Mouse (Mus musculus) myocyte (in vitro differentiated cells): ENCODE results near the gene Irgm2. TPM values are rescaled to one million over a fixed set of nuclear protein-coding genes. Genes with fewer than 3 reads are reported as not detected.
A peak's percentile ranks its signal among the peaks of the same experiment; 100 is the strongest.
"Not testable (repeated sequence)": the region's sequence is repeated elsewhere in the genome, so short reads cannot be mapped to it uniquely, and the experiment has no call there.

Experiments
- H3K27me3 ChIP-seq: one replicate; pipeline ENCODE4 v1.6.1; 2011; ENCODE audit not compliant: control insufficient read depth, insufficient read depth, insufficient read length
- H3K36me3 ChIP-seq: one replicate; pipeline ENCODE4 v1.6.1; 2011; ENCODE audit not compliant: control insufficient read depth, insufficient read depth
- H3K4me2 ChIP-seq: one replicate; pipeline ENCODE4 v1.6.1; 2011; ENCODE audit warnings: low read depth, control low read depth
- H3K4me3 ChIP-seq: one replicate; pipeline ENCODE4 v1.5.1; 2011; ENCODE audit warnings: mild to moderate bottlenecking, control low read depth, moderate library complexity
- H3K79me2 ChIP-seq: one replicate; pipeline ENCODE4 v1.6.1; 2011; ENCODE audit not compliant: control insufficient read depth, insufficient read depth
- H3ac ChIP-seq: one replicate; pipeline ENCODE4 v1.6.1; 2011; ENCODE audit not compliant: control insufficient read depth, insufficient read length
- CEBPB ChIP-seq: IDR thresholded peaks from 2 replicates; pipeline ENCODE4 v1.6.1; 2011; ENCODE audit warnings: mild to moderate bottlenecking, moderate library complexity; ENCODE audit not compliant: poor library complexity, insufficient read depth, severe bottlenecking
- E2F4 ChIP-seq: IDR thresholded peaks from one replicate; pipeline ENCODE4 v1.6.1; 2011; ENCODE audit warnings: mild to moderate bottlenecking, control low read depth, moderate library complexity; ENCODE audit not compliant: insufficient read depth
- MAX ChIP-seq: IDR thresholded peaks from one replicate; pipeline ENCODE4 v1.6.1; 2011; ENCODE audit warnings: low read depth, mild to moderate bottlenecking, control low read depth
- MYOD1 ChIP-seq, 3 experiments: IDR thresholded peaks; one replicate each; pipeline ENCODE4 v1.6.1; 2011; ENCODE audit warnings: control low read depth in 2 of 3, low read depth in 2 of 3, mild to moderate bottlenecking in 2 of 3, moderate library complexity in 1 of 3; ENCODE audit not compliant: insufficient read length in 2 of 3, control insufficient read depth in 1 of 3
- MYOG ChIP-seq, 3 experiments: IDR thresholded peaks; one replicate each; pipeline ENCODE4 v1.6.1; 2011; ENCODE audit warnings: control low read depth in 2 of 3, low read depth in 2 of 3, mild to moderate bottlenecking in 2 of 3; ENCODE audit not compliant: insufficient read length in 2 of 3, control insufficient read depth in 1 of 3, insufficient read depth in 1 of 3
- POLR2A ChIP-seq: IDR thresholded peaks from one replicate; pipeline ENCODE4 v1.6.1; 2011; ENCODE audit warnings: low read depth, mild to moderate bottlenecking, control low read depth, moderate library complexity; ENCODE audit not compliant: insufficient read length
- POLR2AphosphoS2 ChIP-seq: IDR thresholded peaks from one replicate; pipeline ENCODE4 v1.6.1; 2011; ENCODE audit warnings: low read depth, control low read depth; ENCODE audit not compliant: insufficient read length
- REST ChIP-seq: IDR thresholded peaks from one replicate; pipeline ENCODE4 v1.6.1; 2011; ENCODE audit warnings: mild to moderate bottlenecking, control low read depth, moderate library complexity; ENCODE audit not compliant: insufficient read depth, insufficient read length
- SRF ChIP-seq: IDR thresholded peaks from one replicate; pipeline ENCODE4 v1.6.1; 2011; ENCODE audit warnings: low read depth; ENCODE audit not compliant: control insufficient read depth, insufficient read length
- TCF12 ChIP-seq: IDR thresholded peaks from one replicate; pipeline ENCODE4 v1.6.1; 2011; ENCODE audit warnings: mild to moderate bottlenecking, control low read depth; ENCODE audit not compliant: poor library complexity, insufficient read depth, severe bottlenecking
- TCF3 ChIP-seq: IDR thresholded peaks from one replicate; pipeline ENCODE4 v1.6.1; 2011; ENCODE audit warnings: low read depth, control low read depth; ENCODE audit not compliant: insufficient read length
- USF1 ChIP-seq: IDR thresholded peaks from one replicate; pipeline ENCODE4 v1.6.1; 2011; ENCODE audit warnings: low read depth, mild to moderate bottlenecking, control low read depth, moderate library complexity
- polyA plus RNA-seq: library from polyadenylated mRNA; unstranded; fragments of >200 nt; fragmentation: generic; extraction: Trizol; gene quantifications from one replicate; pipeline ENCODE4 v1.2.1, GENCODE M21; 2012; ENCODE audit warnings: missing spikeins

Irgm2 gene
- polyA plus RNA-seq, 1 experiment: 0.77 TPM

GRCm38 (mm10) chr11:58211062-58211681 lies 11.8 kb downstream of the Irgm2 start:
- TF ChIP-seq USF1 (peak; percentile 79), POLR2AphosphoS2 (no peak), REST (no peak), MAX (no peak), MYOG (IDR thresholded peaks at IDR 0.05; ENCODE audit: control insufficient read depth in 1 of 3, insufficient read depth in 1 of 3, insufficient read length in 2 of 3, low read depth in 2 of 3) (peak in 2 of 3 experiments; percentile 87 to 90), TCF3 (peak; percentile 63), CEBPB (no peak), E2F4 (no peak), POLR2A (no peak), MYOD1 (IDR thresholded peaks at IDR 0.05; ENCODE audit: control insufficient read depth in 1 of 3, insufficient read length in 2 of 3, low read depth in 2 of 3) (peak; percentile 33 to 85 (median 55)), TCF12 (peak; percentile 63), SRF (no peak)
- Histone ChIP-seq H3K79me2 (no peaks in the 10 kb centered on the region), H3K27me3 (no peaks in the 10 kb centered on the region), H3K4me3 (no peak overlapping the region), H3K36me3 (no peaks in the 10 kb centered on the region), H3K4me2 (peak overlapping the region; percentile 58), H3ac (no peak overlapping the region)

- no peak for TF ChIP-seq SRF
- no peak for TF ChIP-seq MYOD1 (IDR thresholded peaks at IDR 0.05; ENCODE audit: control insufficient read depth in 1 of 3, insufficient read length in 2 of 3, low read depth in 2 of 3)
- TF ChIP-seq E2F4: no peak
- no peak for TF ChIP-seq TCF12
- no peak for TF ChIP-seq POLR2A
- TF ChIP-seq TCF3: no peak
- TF ChIP-seq POLR2AphosphoS2: no peak
- TF ChIP-seq USF1: no peak
- TF ChIP-seq CEBPB: no peak
- no peak for TF ChIP-seq REST
- Histone ChIP-seq H3K79me2 (no peaks in the 10 kb centered on the region), H3ac (no peak overlapping the region), H3K27me3 (no peaks in the 10 kb centered on the region), H3K4me2 (peak overlapping the region; percentile 58), H3K4me3 (no peak overlapping the region), H3K36me3 (no peaks in the 10 kb centered on the region)
Observed at GRCm38 (mm10) chr11:58211682-58212067, 12.3 kb downstream of the Irgm2 start.

GRCm38 (mm10) chr11:58213673-58214342 lies 14.4 kb downstream of the Irgm2 start:
- H3K4me2 ChIP-seq: peak overlapping the region; percentile 69

GRCm38 (mm10) chr11:58214391-58215048 lies 15.1 kb downstream of the Irgm2 start:
- Histone ChIP-seq H3K79me2 (no peaks in the 10 kb centered on the region), H3K4me3 (no peak overlapping the region), H3ac (no peak overlapping the region), H3K27me3 (no peaks in the 10 kb centered on the region), H3K4me2 (peak overlapping the region; percentile 69), H3K36me3 (no peaks in the 10 kb centered on the region)
- no peak for TF ChIP-seq SRF
- no peak for TF ChIP-seq E2F4
- no peak for TF ChIP-seq USF1
- no peak for TF ChIP-seq POLR2A
- no peak for TF ChIP-seq TCF12
- no peak for TF ChIP-seq MYOG (IDR thresholded peaks at IDR 0.05; ENCODE audit: control insufficient read depth in 1 of 3, insufficient read depth in 1 of 3, insufficient read length in 2 of 3, low read depth in 2 of 3)
- no peak for TF ChIP-seq REST
- no peak for TF ChIP-seq MYOD1 (IDR thresholded peaks at IDR 0.05; ENCODE audit: control insufficient read depth in 1 of 3, insufficient read length in 2 of 3, low read depth in 2 of 3)
- no peak for TF ChIP-seq MAX
- no peak for TF ChIP-seq TCF3
- no peak for TF ChIP-seq CEBPB
- no peak for TF ChIP-seq POLR2AphosphoS2

More at GRCm38 (mm10) chr11:58213673-58214342, 14.4 kb downstream of the Irgm2 start:
- H3K36me3 ChIP-seq: no peaks in the 10 kb centered on the region
- H3K27me3 ChIP-seq: no peaks in the 10 kb centered on the region
- H3K79me2 ChIP-seq: no peaks in the 10 kb centered on the region
- no peak overlapping the region for H3ac ChIP-seq
- TF ChIP-seq TCF3 (no peak), POLR2A (no peak), USF1 (no peak), TCF12 (no peak), POLR2AphosphoS2 (no peak), MAX (no peak), CEBPB (no peak), SRF (no peak), E2F4 (no peak), MYOG (IDR thresholded peaks at IDR 0.05; ENCODE audit: control insufficient read depth in 1 of 3, insufficient read depth in 1 of 3, insufficient read length in 2 of 3, low read depth in 2 of 3) (no peak), MYOD1 (IDR thresholded peaks at IDR 0.05; ENCODE audit: control insufficient read depth in 1 of 3, insufficient read length in 2 of 3, low read depth in 2 of 3) (no peak), REST (no peak)
- H3K4me3 ChIP-seq: no peak overlapping the region

- not testable (repeated sequence) for H3K79me2 ChIP-seq, H3K36me3 ChIP-seq, H3K27me3 ChIP-seq, H3K4me3 ChIP-seq, H3ac ChIP-seq
- peak overlapping the region; percentile 12 for H3K4me2 ChIP-seq
Observed at GRCm38 (mm10) chr11:58215049-58215430, 15.6 kb downstream of the Irgm2 start.
